Mouse (Mus musculus): ENCODE results near the gene Gm17720.

- TF ChIP-seq TAL1 (IDR thresholded peaks at IDR 0.05; ENCODE audit: low read length), result no peak
- TF ChIP-seq GATA1 (IDR thresholded peaks at IDR 0.05; ENCODE audit: low read length), result no peak
These were observed 877 bp downstream of the Gm17720 start for GRCm38 (mm10) chr8:110101676-110102075.

Data from erythroblast, embryonic 14.5 days (primary cell).